Comparison of ENCODE assay signal across 19 mouse cellular contexts in genomic region chr14:33244519-33244918, GRCm38 (mm10). TPM values are rescaled to one million over a fixed set of nuclear protein-coding genes. Genes with fewer than 3 reads are reported as not detected.
A peak's percentile ranks its signal among the peaks of the same experiment; 100 is the strongest.
DNase-seq lines count a peak whose midpoint lies in the region; ATAC-seq and TF ChIP-seq lines count a peak whose summit lies in the region.
"Had no signal": no experiment of that assay in that cellular context is flagged by ENCODE, and none has a peak within 500 bp of the region (broad histone marks: within the 10 kb centered on the region; RNA-seq: fewer than 3 reads in every experiment).

No protein-coding gene starts in this region.

- 72% methylated on average over 3 of the region's 3 CpGs for WGBS in heart, embryonic 10.5 days
- 25% methylated on average over 3 of the region's 3 CpGs for WGBS in heart, embryonic 16.5 days
- WGBS in macrophage (ENCODE audit: missing documents): 64% methylated on average over 1 of the region's 3 CpGs

- H3K27ac ChIP-seq in heart, embryonic 10.5 days: no peak overlapping the region
- peak overlapping the region; percentile 97 for H3K27ac ChIP-seq in bone marrow macrophage, adult 2 months (ENCODE audit: insufficient read depth, low read depth, low read length)
- H3K27ac ChIP-seq in heart, embryonic 16.5 days (ENCODE audit: low read length): peak overlapping the region; percentile 68
- H3K27ac ChIP-seq in macrophage: peak overlapping the region; percentile 100
- H3K27ac ChIP-seq: embryonic facial prominence, embryonic 12.5 days; forebrain, embryonic 15.5 days; hindbrain, embryonic 13.5 days; hindbrain, postnatal 0 days had no signal

- peaks cover 15% of the 10 kb centered on the region for H3K4me1 ChIP-seq in heart, embryonic 10.5 days
- H3K4me1 ChIP-seq in bone marrow macrophage, adult 2 months (ENCODE audit: control insufficient read depth, insufficient read depth, low read length): peaks cover 80% of the 10 kb centered on the region
- peaks cover 4% of the 10 kb centered on the region for H3K4me1 ChIP-seq in heart, embryonic 16.5 days (ENCODE audit: control insufficient read depth, insufficient read depth, low read length)
- H3K4me1 ChIP-seq: forebrain, embryonic 15.5 days had no signal

- TF ChIP-seq CTCF in bone marrow macrophage, adult 2 months (IDR thresholded peaks at IDR 0.05; ENCODE audit: low read depth, low read length): no peak

- H3K9ac ChIP-seq in heart, embryonic 16.5 days (ENCODE audit: low read length): no peak overlapping the region
- H3K9ac ChIP-seq: embryonic facial prominence, embryonic 12.5 days; forebrain, embryonic 15.5 days; hindbrain, embryonic 13.5 days had no signal

- ATAC-seq in heart, embryonic 16.5 days (replicated peaks; ENCODE audit: extremely low read depth, insufficient read depth, low FRiP score): peak; percentile 92
- ATAC-seq: forebrain, embryonic 15.5 days; hindbrain, postnatal 0 days had no signal

- no peaks in the 10 kb centered on the region for H3K36me3 ChIP-seq in heart, embryonic 10.5 days
- H3K36me3 ChIP-seq in heart, embryonic 16.5 days (ENCODE audit: control insufficient read depth, insufficient read depth): no peaks in the 10 kb centered on the region
- H3K36me3 ChIP-seq in macrophage (ENCODE audit: inconsistent target): no peaks in the 10 kb centered on the region
- H3K36me3 ChIP-seq: embryonic facial prominence, embryonic 12.5 days; forebrain, embryonic 15.5 days; hindbrain, embryonic 13.5 days had no signal

- intact Hi-C loops in left cerebral cortex, postnatal 4 days (cut with DNase I): no loop called here

- no peak for TF ChIP-seq POLR2A in bone marrow macrophage, adult 2 months (IDR thresholded peaks at IDR 0.05; ENCODE audit: borderline replicate concordance, low read depth, low read length)

- H3K27me3 ChIP-seq in heart, embryonic 10.5 days (ENCODE audit: insufficient read depth, poor library complexity, severe bottlenecking): peaks cover 17% of the 10 kb centered on the region
- no peaks in the 10 kb centered on the region for H3K27me3 ChIP-seq in heart, embryonic 16.5 days (ENCODE audit: control insufficient read depth, insufficient read depth, low read length)
- H3K27me3 ChIP-seq: forebrain, embryonic 15.5 days had no signal

- DNase-seq in heart, adult 18-20 months: peak; percentile 48 to 59
- no peak for DNase-seq in heart, embryonic 10.5 days (ENCODE audit: low spot score)
- no peak for DNase-seq in urinary bladder, postnatal 14 days (ENCODE audit: low spot score)
- no peak for DNase-seq in left cerebral cortex, postnatal 4 days
- DNase-seq: adrenal gland, postnatal 10 days; cerebellum, adult 11-12 months; cerebellum, adult 9-10 months; cerebellum, postnatal 25 days; gastrocnemius, postnatal 14 days; kidney, adult 11 months had no signal

- H3K4me2 ChIP-seq in heart, embryonic 16.5 days (ENCODE audit: low read depth, low read length): no peak overlapping the region
- H3K4me2 ChIP-seq: embryonic facial prominence, embryonic 12.5 days; forebrain, embryonic 15.5 days; hindbrain, embryonic 13.5 days had no signal

- no peak overlapping the region for H3K4me3 ChIP-seq in heart, embryonic 10.5 days
- no peak overlapping the region for H3K4me3 ChIP-seq in bone marrow macrophage, adult 2 months (ENCODE audit: insufficient read depth, low read length)
- H3K4me3 ChIP-seq in heart, embryonic 16.5 days (ENCODE audit: low read length): no peak overlapping the region
- no peak overlapping the region for H3K4me3 ChIP-seq in macrophage (ENCODE audit: inconsistent target)
- H3K4me3 ChIP-seq: embryonic facial prominence, embryonic 12.5 days; forebrain, embryonic 15.5 days; hindbrain, embryonic 13.5 days had no signal

- H3K9me3 ChIP-seq in heart, embryonic 10.5 days: no peaks in the 10 kb centered on the region
- H3K9me3 ChIP-seq in heart, embryonic 16.5 days (replicated peaks; ENCODE audit: control insufficient read depth, low read length): peaks cover 4% of the 10 kb centered on the region; the same call in 1 of the 2 replicates
- H3K9me3 ChIP-seq: embryonic facial prominence, embryonic 12.5 days; forebrain, embryonic 15.5 days; hindbrain, embryonic 13.5 days had no signal

- peaks cover 64% of the 10 kb centered on the region for H3K79me2 ChIP-seq in macrophage (ENCODE audit: inconsistent target)

RNA-seq across cellular contexts. Expression of gene Arhgap22, which starts 30.7 kb away (rescaled TPM):
- 1 to 10 TPM; 1.2 to 2.0 TPM for total RNA-seq in heart, adult 18-20 months (2021)
- polyA plus RNA-seq in heart, embryonic 10.5 days (2016; fragmentation: Nextera tagmentation; extraction: Ambion mirVana): 3.5 and 9.3 TPM in 2 replicates
- polyA plus RNA-seq in bone marrow macrophage, adult 2 months (2012; ENCODE audit: insufficient read depth, insufficient read length, missing spikeins): 39.5 and 39.6 TPM in 2 replicates
- 1.4 and 2.8 TPM in 2 replicates for polyA plus RNA-seq in heart, embryonic 16.5 days (2015; fragmentation: Nextera tagmentation; extraction: Ambion mirVana)
- 100 to 1,000 TPM in 21 of 26 experiments, 10 to 100 TPM in 5; 39.9 to 474 (median 134) TPM for total RNA-seq in macrophage (2018; cell fraction: chromatin; rRNA removed)
- total RNA-seq in macrophage (2018; cell fraction: cytosol; rRNA removed): 10 to 100 TPM; 12.0 to 97.5 (median 24.2) TPM
- total RNA-seq in macrophage (2018; cell fraction: nucleus; rRNA removed): 100 to 1,000 TPM in 13 of 26 experiments, 10 to 100 TPM in 13; 40.8 to 312 (median 99.3) TPM
- polyA plus RNA-seq in macrophage (2018): 16.5 to 44.1 TPM (median 21.1 TPM) in 3 replicates
- total RNA-seq in left cerebral cortex, postnatal 4 days (2021): 1 to 10 TPM; 4.2 to 5.6 TPM
- total RNA-seq: hematopoietic stem cell, adult 5-6 weeks; MEL had no signal

RNA-seq across cellular contexts. Expression of gene Wdfy4, which starts 59.2 kb away (rescaled TPM):
- total RNA-seq in heart, adult 18-20 months (2021): 1 to 10 TPM; 4.0 to 7.5 TPM
- polyA plus RNA-seq in heart, embryonic 10.5 days (2016; fragmentation: Nextera tagmentation; extraction: Ambion mirVana): 0.23 and 0.27 TPM in 2 replicates
- 39.7 and 40.3 TPM in 2 replicates for polyA plus RNA-seq in bone marrow macrophage, adult 2 months (2012; ENCODE audit: insufficient read depth, insufficient read length, missing spikeins)
- 0.55 and 1.2 TPM in 2 replicates for polyA plus RNA-seq in heart, embryonic 16.5 days (2015; fragmentation: Nextera tagmentation; extraction: Ambion mirVana)
- 100 to 1,000 TPM; 165 to 674 (median 443) TPM for total RNA-seq in macrophage (2018; cell fraction: chromatin; rRNA removed)
- 100 to 1,000 TPM in 13 of 26 experiments, 10 to 100 TPM in 13; 60.1 to 136 (median 97.9) TPM for total RNA-seq in macrophage (2018; cell fraction: cytosol; rRNA removed)
- total RNA-seq in macrophage (2018; cell fraction: nucleus; rRNA removed): 100 to 1,000 TPM in 25 of 26 experiments, 10 to 100 TPM in 1; 95.7 to 366 (median 196) TPM
- polyA plus RNA-seq in macrophage (2018): 58.1 to 98.0 TPM (median 81.9 TPM) in 3 replicates
- 1 to 10 TPM; 1.2 to 2.7 TPM for total RNA-seq in left cerebral cortex, postnatal 4 days (2021)

Comparison
In these comparisons a context has a peak if more than half of its experiments do, and no peak if none do; other contexts are left out.
1. DNase-seq: peak in heart, adult 18-20 months (2 of 2); none in heart, embryonic 10.5 days (single experiment), urinary bladder, postnatal 14 days (single experiment) and left cerebral cortex, postnatal 4 days (single experiment).
2. RNA of gene Wdfy4, which starts 59.2 kb away (polyA plus RNA-seq): 58.1 to 98.0 TPM in macrophage and 39.7 to 40.3 TPM in bone marrow macrophage, adult 2 months; 0.55 to 1.2 TPM in heart, embryonic 16.5 days and 0.23 to 0.27 TPM in heart, embryonic 10.5 days; every median in the first group is over 10 times any median in the second.